Mouse (Mus musculus): ENCODE data around the gene Llph.
"Not testable (repeated sequence)": the region's sequence is repeated elsewhere in the genome, so short reads cannot be mapped to it uniquely, and the experiment has no call there.

Gene Llph

GRCm38 (mm10) chr10:120226871-120227661 lies at the start of gene Llph:
TSS of gene Llph (plus strand) at chr10:120227070.
- peak; percentile 91 for DNase-seq (ENCODE audit: low read depth)

GRCm38 (mm10) chr10:120182887-120183286 lies 44.0 kb upstream of the Llph start:
- no peak for DNase-seq (ENCODE audit: low read depth)

- no peak for DNase-seq (ENCODE audit: low read depth)
These were observed 43.5 kb upstream of the Llph start for GRCm38 (mm10) chr10:120183342-120183741.

GRCm38 (mm10) chr10:120188513-120188912 lies 38.4 kb upstream of the Llph start:
- DNase-seq (ENCODE audit: low read depth): no peak

GRCm38 (mm10) chr10:120189276-120189675 lies 37.6 kb upstream of the Llph start:
- DNase-seq (ENCODE audit: low read depth): no peak

- DNase-seq (ENCODE audit: low read depth): no peak
These were observed 37.1 kb upstream of the Llph start for GRCm38 (mm10) chr10:120189782-120190181.

GRCm38 (mm10) chr10:120191165-120191564 lies 35.7 kb upstream of the Llph start:
- peak; percentile 59 for DNase-seq (ENCODE audit: low read depth)

- DNase-seq (ENCODE audit: low read depth): no peak
These were observed 34.6 kb upstream of the Llph start for GRCm38 (mm10) chr10:120192278-120192677.

- DNase-seq (ENCODE audit: low read depth): peak; percentile 83
These were observed 33.6 kb upstream of the Llph start for GRCm38 (mm10) chr10:120193255-120193654.

- no peak for DNase-seq (ENCODE audit: low read depth)
These were observed 29.6 kb upstream of the Llph start for GRCm38 (mm10) chr10:120197061-120197835.

- DNase-seq (ENCODE audit: low read depth): peak; percentile 67
These were observed 25.5 kb upstream of the Llph start, which contains the start of gene Tmbim4 for GRCm38 (mm10) chr10:120201131-120201921. TSS of gene Tmbim4 (plus strand) at chr10:120201590.

- peak; percentile 90 for DNase-seq (ENCODE audit: low read depth)
These were observed 24.9 kb upstream of the Llph start, which contains the start of gene Irak3 for GRCm38 (mm10) chr10:120201961-120202402. TSS of gene Irak3 (minus strand) at chr10:120202130.

GRCm38 (mm10) chr10:120202467-120203250 lies 24.2 kb upstream of the Llph start:
- no peak for DNase-seq (ENCODE audit: low read depth)

GRCm38 (mm10) chr10:120204591-120205210 lies 22.2 kb upstream of the Llph start:
- no peak for DNase-seq (ENCODE audit: low read depth)

GRCm38 (mm10) chr10:120208015-120208414 lies 18.9 kb upstream of the Llph start:
- no peak for DNase-seq (ENCODE audit: low read depth)

- DNase-seq (ENCODE audit: low read depth): peak; percentile 75
These were observed 18.0 kb upstream of the Llph start for GRCm38 (mm10) chr10:120208575-120209538.

- DNase-seq (ENCODE audit: low read depth): peak; percentile 73
These were observed 17.3 kb upstream of the Llph start for GRCm38 (mm10) chr10:120209539-120209925.

- no peak for DNase-seq (ENCODE audit: low read depth)
These were observed 16.8 kb upstream of the Llph start for GRCm38 (mm10) chr10:120210096-120210495.

GRCm38 (mm10) chr10:120217099-120217498 lies 9.8 kb upstream of the Llph start:
- DNase-seq (ENCODE audit: low read depth): not testable (repeated sequence)

- no peak for DNase-seq (ENCODE audit: low read depth)
These were observed 7.9 kb upstream of the Llph start for GRCm38 (mm10) chr10:120218996-120219395.

Data from induced T-regulatory cell, adult 2 months (primary cell).